Mouse (Mus musculus): ENCODE measurements around the gene Tbc1d20.

Gene Tbc1d20

GRCm38 (mm10) chr2:152361193-152361592 is 67.6 kb downstream of the Tbc1d20 start:
- DNase-seq: no peak

All from layer of hippocampus, adult 9-11 months (tissue).